1 mouse cellular context compared by ENCODE assay signal in the genomic region with DNA sequence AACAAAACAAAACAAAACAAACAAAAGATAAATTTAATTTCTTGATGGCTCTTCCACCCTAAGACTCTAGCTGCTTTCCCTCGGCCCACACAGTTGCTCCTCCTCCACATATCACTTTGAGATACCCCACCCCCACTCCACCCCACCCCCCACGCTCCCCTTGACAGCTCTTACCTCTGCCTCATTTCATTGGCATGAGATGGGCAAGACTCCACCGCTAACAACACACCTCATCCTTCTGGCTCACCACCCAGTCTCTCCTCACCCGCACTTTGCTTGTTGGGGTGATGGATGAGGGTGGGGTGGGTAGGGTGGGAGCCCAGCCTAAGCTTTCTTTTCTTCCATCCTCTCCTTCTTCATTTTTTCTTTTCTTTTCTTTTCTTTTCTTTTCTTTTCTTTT.
TF ChIP-seq lines count a peak whose summit lies in the region.

No protein-coding gene starts in this region.

TF ChIP-seq in MEL, 35 proteins besides CTCF, POLR2A, EP300 and RAD21 (continued from another document):
- TF ChIP-seq NELFE (IDR thresholded peaks at IDR 0.05; ENCODE audit: low read depth, low read length) (no peak), ZKSCAN1 (IDR thresholded peaks at IDR 0.05; ENCODE audit: low read depth, low read length) (no peak), E2F4 (IDR thresholded peaks at IDR 0.05; ENCODE audit: borderline replicate concordance, low read depth, low read length) (no peak), MYB (IDR thresholded peaks at IDR 0.05; ENCODE audit: low read depth, low read length) (no peak), MAFK (IDR thresholded peaks at IDR 0.05; ENCODE audit: borderline replicate concordance, low read depth, low read length) (no peak), MAX (IDR thresholded peaks at IDR 0.05; ENCODE audit: low read length) (no peak), UBTF (IDR thresholded peaks at IDR 0.05; ENCODE audit: borderline replicate concordance, insufficient read depth, low read depth, low read length) (no peak), BHLHE40 (IDR thresholded peaks at IDR 0.05; ENCODE audit: borderline replicate concordance, low read depth, low read length) (no peak), USF2 (IDR thresholded peaks at IDR 0.05; ENCODE audit: borderline replicate concordance in 1 of 2, insufficient read depth in 1 of 2, low read depth in 1 of 2, low read length in 2 of 2) (no peak), RCOR1 (IDR thresholded peaks at IDR 0.05; ENCODE audit: low read depth, low read length) (no peak), HCFC1 (IDR thresholded peaks at IDR 0.05; ENCODE audit: low read depth, low read length) (no peak), CHD2 (IDR thresholded peaks at IDR 0.05; ENCODE audit: low read length) (no peak), TBP (IDR thresholded peaks at IDR 0.05; ENCODE audit: low read depth, low read length) (no peak), ETS1 (IDR thresholded peaks at IDR 0.05; ENCODE audit: low read depth, low read length) (no peak), MEF2A (IDR thresholded peaks at IDR 0.05; ENCODE audit: extremely low read depth, insufficient replicate concordance, low read depth, low read length, poor library complexity, severe bottlenecking) (no peak)
